Mouse (Mus musculus): ENCODE results near the gene Habp2. TPM values are rescaled to one million over a fixed set of nuclear protein-coding genes. Genes with fewer than 3 reads are reported as not detected.

Gene Habp2
- polyA plus RNA-seq, 1 experiment from 2014 or later: 0.54 TPM

- H3K4me2 ChIP-seq (ENCODE audit: low read depth, low read length): no peak overlapping the region
- no peak overlapping the region for H3K27ac ChIP-seq (replicated peaks; ENCODE audit: low read depth, low read length)
- no peaks in the 10 kb centered on the region for H3K9me3 ChIP-seq (ENCODE audit: control insufficient read depth, low read length)
- H3K27me3 ChIP-seq (replicated peaks; ENCODE audit: control insufficient read depth, insufficient read depth, low read length): no peaks in the 10 kb centered on the region; the same call in 1 of the 2 replicates
- ATAC-seq (ENCODE audit: low read depth) (no peak), DNase-seq (ENCODE audit: low spot score) (peak; percentile 61)
- H3K36me3 ChIP-seq (ENCODE audit: control insufficient read depth, insufficient read depth, low read length): no peaks in the 10 kb centered on the region
- H3K4me3 ChIP-seq (ENCODE audit: low read depth, low read length): no peak overlapping the region
- WGBS: 69% methylated on average over 8 of the region's 8 CpGs
- no peak overlapping the region for H3K9ac ChIP-seq (ENCODE audit: low read depth, low read length)
- H3K4me1 ChIP-seq (ENCODE audit: control insufficient read depth, insufficient read depth, low read length): no peaks in the 10 kb centered on the region
These were observed 55.1 kb downstream of the Habp2 start for GRCm38 (mm10) chr19:56342006-56342405.

DNA sequence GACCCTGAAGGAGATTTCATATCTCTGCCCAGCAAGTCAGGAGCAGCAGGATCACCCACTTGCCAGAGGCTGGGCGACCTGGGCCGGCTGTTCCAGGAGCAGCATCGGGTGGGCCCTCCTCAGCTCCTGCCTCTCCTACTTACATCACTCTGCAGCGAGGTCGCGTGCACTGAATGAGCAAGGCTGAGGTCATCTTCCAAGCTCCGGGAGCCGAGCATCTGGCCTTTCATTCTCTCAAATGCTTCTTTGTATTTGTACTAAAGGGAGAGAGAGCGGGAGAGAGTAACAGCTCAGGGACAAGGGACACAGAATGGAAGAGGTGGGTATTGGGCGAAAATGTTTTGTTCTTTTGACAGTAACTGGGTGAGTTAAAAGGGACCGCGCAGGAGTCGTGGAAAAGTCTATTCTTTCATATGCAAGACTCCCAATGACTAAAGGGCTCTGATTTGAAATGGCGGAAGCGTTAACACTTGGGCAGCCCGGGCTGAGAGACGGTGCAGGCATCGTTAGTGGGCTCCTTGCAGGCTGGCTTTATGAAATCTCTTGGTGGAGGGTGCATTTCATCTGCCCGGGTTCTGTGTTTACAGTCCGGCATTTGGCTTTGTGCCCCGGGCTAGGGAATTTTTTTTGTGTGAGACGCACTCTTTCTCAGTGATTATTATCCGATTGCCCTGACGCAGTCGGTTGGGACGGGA lies 57.1 kb downstream of the Habp2 start:
- ATAC-seq (ENCODE audit: low read depth) (no peak), DNase-seq (ENCODE audit: low spot score) (peak; percentile 54)
- H3K36me3 ChIP-seq (ENCODE audit: control insufficient read depth, insufficient read depth, low read length): no peaks in the 10 kb centered on the region
- H3K9me3 ChIP-seq (ENCODE audit: control insufficient read depth, low read length): no peaks in the 10 kb centered on the region
- no peaks in the 10 kb centered on the region; the same call in 1 of the 2 replicates for H3K27me3 ChIP-seq (replicated peaks; ENCODE audit: control insufficient read depth, insufficient read depth, low read length)
- H3K9ac ChIP-seq (ENCODE audit: low read depth, low read length): peak overlapping the region; percentile 19; the same call in 1 of the 2 replicates
- H3K4me2 ChIP-seq (ENCODE audit: low read depth, low read length): no peak overlapping the region
- no peak overlapping the region for H3K4me3 ChIP-seq (ENCODE audit: low read depth, low read length)
- H3K4me1 ChIP-seq (ENCODE audit: control insufficient read depth, insufficient read depth, low read length): no peaks in the 10 kb centered on the region
- WGBS: 52% methylated on average over 26 of the region's 26 CpGs
- no peak overlapping the region for H3K27ac ChIP-seq (replicated peaks; ENCODE audit: low read depth, low read length)

GRCm38 (mm10) chr19:56346016-56346415 lies 59.1 kb downstream of the Habp2 start:
- no peak for DNase-seq (ENCODE audit: low spot score)

GRCm38 (mm10) chr19:56346750-56347149 lies 59.8 kb downstream of the Habp2 start:
- DNase-seq (ENCODE audit: low spot score) (no peak), ATAC-seq (ENCODE audit: low read depth) (no peak)
- H3K4me3 ChIP-seq (ENCODE audit: low read depth, low read length): no peak overlapping the region
- no peaks in the 10 kb centered on the region for H3K36me3 ChIP-seq (ENCODE audit: control insufficient read depth, insufficient read depth, low read length)
- no peak overlapping the region for H3K27ac ChIP-seq (replicated peaks; ENCODE audit: low read depth, low read length)
- H3K4me1 ChIP-seq (ENCODE audit: control insufficient read depth, insufficient read depth, low read length): no peaks in the 10 kb centered on the region
- H3K9me3 ChIP-seq (ENCODE audit: control insufficient read depth, low read length): no peaks in the 10 kb centered on the region
- no peaks in the 10 kb centered on the region; the same call in 1 of the 2 replicates for H3K27me3 ChIP-seq (replicated peaks; ENCODE audit: control insufficient read depth, insufficient read depth, low read length)
- H3K9ac ChIP-seq (ENCODE audit: low read depth, low read length): no peak overlapping the region
- no peak overlapping the region for H3K4me2 ChIP-seq (ENCODE audit: low read depth, low read length)
- 40% methylated on average over 13 of the region's 13 CpGs for WGBS

More at GRCm38 (mm10) chr19:56346016-56346415, 59.1 kb downstream of the Habp2 start:
- no peak for ATAC-seq (ENCODE audit: low read depth)
- WGBS: 74% methylated on average over 3 of the region's 3 CpGs
- H3K4me1 ChIP-seq (ENCODE audit: control insufficient read depth, insufficient read depth, low read length): no peaks in the 10 kb centered on the region
- no peak overlapping the region for H3K27ac ChIP-seq (replicated peaks; ENCODE audit: low read depth, low read length)
- H3K9me3 ChIP-seq (ENCODE audit: control insufficient read depth, low read length): no peaks in the 10 kb centered on the region
- no peaks in the 10 kb centered on the region for H3K36me3 ChIP-seq (ENCODE audit: control insufficient read depth, insufficient read depth, low read length)
- H3K4me2 ChIP-seq (ENCODE audit: low read depth, low read length): no peak overlapping the region
- no peak overlapping the region for H3K4me3 ChIP-seq (ENCODE audit: low read depth, low read length)
- no peak overlapping the region for H3K9ac ChIP-seq (ENCODE audit: low read depth, low read length)
- H3K27me3 ChIP-seq (replicated peaks; ENCODE audit: control insufficient read depth, insufficient read depth, low read length): no peaks in the 10 kb centered on the region; the same call in 1 of the 2 replicates

- Histone ChIP-seq H3K9me3 (ENCODE audit: control insufficient read depth, low read length) (no peaks in the 10 kb centered on the region), H3K27ac (replicated peaks; ENCODE audit: low read depth, low read length) (no peak overlapping the region), H3K4me3 (ENCODE audit: low read depth, low read length) (no peak overlapping the region), H3K36me3 (ENCODE audit: control insufficient read depth, insufficient read depth, low read length) (no peaks in the 10 kb centered on the region), H3K27me3 (replicated peaks; ENCODE audit: control insufficient read depth, insufficient read depth, low read length) (no peaks in the 10 kb centered on the region; the same call in 1 of the 2 replicates), H3K4me2 (ENCODE audit: low read depth, low read length) (no peak overlapping the region), H3K9ac (ENCODE audit: low read depth, low read length) (no peak overlapping the region), H3K4me1 (ENCODE audit: control insufficient read depth, insufficient read depth, low read length) (no peaks in the 10 kb centered on the region)
- 15% methylated on average over 6 of the region's 6 CpGs for WGBS
- no peak for DNase-seq (ENCODE audit: low spot score)
- 0 out of 2 replicates have a peak, but pooled peaks have one; percentile 33 for ATAC-seq (ENCODE audit: low read depth)
These were observed 62.4 kb downstream of the Habp2 start for GRCm38 (mm10) chr19:56349295-56349694.

DNA sequence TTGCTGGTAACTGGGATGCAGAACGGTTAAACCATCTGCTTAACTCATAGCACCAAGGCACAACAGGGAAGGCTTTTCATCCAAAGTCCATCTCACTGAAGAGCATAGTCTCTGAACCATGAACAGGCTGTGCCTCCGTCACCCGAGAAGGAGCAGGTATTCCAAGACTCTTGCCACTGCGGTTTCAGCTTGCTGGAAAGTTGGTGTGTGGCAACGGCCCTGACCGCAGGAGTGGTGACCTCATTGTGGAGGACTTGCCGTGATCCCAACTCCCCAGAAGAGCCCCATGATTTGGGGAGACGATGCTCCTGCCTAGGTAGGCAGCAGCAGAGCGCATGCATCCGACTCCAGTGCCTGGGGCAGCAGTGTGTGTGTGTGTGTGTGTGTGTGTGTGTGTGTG lies 66.8 kb downstream of the Habp2 start:
- Histone ChIP-seq H3K4me2 (ENCODE audit: low read depth, low read length) (no peak overlapping the region), H3K9ac (ENCODE audit: low read depth, low read length) (no peak overlapping the region), H3K27ac (replicated peaks; ENCODE audit: low read depth, low read length) (no peak overlapping the region), H3K36me3 (ENCODE audit: control insufficient read depth, insufficient read depth, low read length) (no peaks in the 10 kb centered on the region), H3K9me3 (ENCODE audit: control insufficient read depth, low read length) (no peaks in the 10 kb centered on the region), H3K4me3 (ENCODE audit: low read depth, low read length) (no peak overlapping the region), H3K4me1 (ENCODE audit: control insufficient read depth, insufficient read depth, low read length) (no peaks in the 10 kb centered on the region), H3K27me3 (replicated peaks; ENCODE audit: control insufficient read depth, insufficient read depth, low read length) (no peaks in the 10 kb centered on the region)
- 79% methylated on average over 10 of the region's 10 CpGs for WGBS
- DNase-seq (ENCODE audit: low spot score) (no peak), ATAC-seq (ENCODE audit: low read depth) (no peak)

DNA sequence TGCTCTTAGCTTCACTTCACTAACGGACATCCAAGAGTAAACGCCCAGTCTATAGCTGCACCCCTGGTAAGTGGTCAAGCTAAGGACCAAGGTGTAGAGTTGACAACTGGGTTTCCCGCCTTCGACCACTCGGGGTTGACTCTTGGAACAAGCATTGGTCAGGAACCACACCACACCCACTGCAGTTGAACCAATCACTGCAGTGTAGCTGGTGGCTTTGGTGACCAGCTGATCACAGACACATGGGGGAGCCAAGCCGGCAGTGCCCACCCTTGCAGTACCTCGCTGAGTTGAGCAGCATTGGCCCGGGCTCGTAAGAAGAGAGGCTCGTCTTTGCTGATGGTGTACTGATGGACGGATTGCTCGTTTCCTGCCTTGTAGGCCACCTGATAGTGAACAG lies 68.3 kb downstream of the Habp2 start:
- Histone ChIP-seq H3K4me1 (ENCODE audit: control insufficient read depth, insufficient read depth, low read length) (no peaks in the 10 kb centered on the region), H3K4me2 (ENCODE audit: low read depth, low read length) (no peak overlapping the region), H3K27ac (replicated peaks; ENCODE audit: low read depth, low read length) (no peak overlapping the region), H3K9ac (ENCODE audit: low read depth, low read length) (no peak overlapping the region), H3K36me3 (ENCODE audit: control insufficient read depth, insufficient read depth, low read length) (no peaks in the 10 kb centered on the region), H3K9me3 (ENCODE audit: control insufficient read depth, low read length) (no peaks in the 10 kb centered on the region), H3K27me3 (replicated peaks; ENCODE audit: control insufficient read depth, insufficient read depth, low read length) (no peaks in the 10 kb centered on the region), H3K4me3 (ENCODE audit: low read depth, low read length) (no peak overlapping the region)
- ATAC-seq (ENCODE audit: low read depth) (no peak), DNase-seq (ENCODE audit: low spot score) (no peak)
- WGBS: 85% methylated on average over 12 of the region's 12 CpGs

- Histone ChIP-seq H3K4me2 (ENCODE audit: low read depth, low read length) (peak overlapping the region; percentile 23; the same call in 1 of the 2 replicates), H3K4me3 (ENCODE audit: low read depth, low read length) (no peak overlapping the region), H3K9ac (ENCODE audit: low read depth, low read length) (no peak overlapping the region), H3K27me3 (replicated peaks; ENCODE audit: control insufficient read depth, insufficient read depth, low read length) (no peaks in the 10 kb centered on the region), H3K9me3 (ENCODE audit: control insufficient read depth, low read length) (no peaks in the 10 kb centered on the region), H3K36me3 (ENCODE audit: control insufficient read depth, insufficient read depth, low read length) (no peaks in the 10 kb centered on the region), H3K4me1 (ENCODE audit: control insufficient read depth, insufficient read depth, low read length) (no peaks in the 10 kb centered on the region), H3K27ac (replicated peaks; ENCODE audit: low read depth, low read length) (no peak overlapping the region)
- WGBS: 41% methylated on average over 17 of the region's 17 CpGs
- ATAC-seq (ENCODE audit: low read depth) (no peak), DNase-seq (ENCODE audit: low spot score) (peak; percentile 63)
These were observed 69.8 kb downstream of the Habp2 start for GRCm38 (mm10) chr19:56356480-56357373.
